Mouse (Mus musculus): ENCODE results near the gene Elk4.

DNA sequence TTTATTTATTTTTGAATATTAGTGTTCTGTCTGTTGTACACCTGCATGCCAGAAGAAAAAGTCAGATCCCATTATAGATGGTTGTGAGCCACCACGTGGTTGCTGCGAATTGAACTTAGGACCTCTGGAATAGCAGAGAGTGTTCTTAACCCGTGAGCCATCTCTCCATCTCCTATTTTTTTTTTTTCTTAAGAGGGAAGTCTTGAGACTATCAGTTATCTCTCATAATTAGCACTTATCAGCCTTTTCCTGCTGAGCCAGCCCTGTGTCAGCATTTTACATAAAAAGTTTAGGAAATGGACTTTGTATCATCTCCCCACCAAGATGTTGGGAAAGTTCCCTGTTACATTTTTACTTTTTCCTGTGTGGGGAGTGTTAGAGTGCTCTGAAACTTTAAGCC is 14.7 kb downstream of the Elk4 start:
- no peak for TF ChIP-seq ZKSCAN1 (IDR thresholded peaks at IDR 0.05; ENCODE audit: borderline replicate concordance, low read depth, low read length)
- TF ChIP-seq SMC3 (IDR thresholded peaks at IDR 0.05; ENCODE audit: low read depth, low read length), result no peak
- no peak for TF ChIP-seq JUND (conservative IDR thresholded peaks at IDR 0.05; ENCODE audit: low read depth, low read length)
- TF ChIP-seq CTCF (conservative IDR thresholded peaks at IDR 0.05 in 1 of 2, IDR thresholded peaks at IDR 0.05 in 1 of 2; ENCODE audit: low read depth in 2 of 2, low read length in 2 of 2), result no peak
- TF ChIP-seq POLR2A (IDR thresholded peaks at IDR 0.05; ENCODE audit: low read depth, low read length), result no peak
- TF ChIP-seq MYC (IDR thresholded peaks at IDR 0.05; ENCODE audit: low read depth, low read length), result no peak
- TF ChIP-seq TCF12 (IDR thresholded peaks at IDR 0.05; ENCODE audit: low read depth, low read length), result no peak
- TF ChIP-seq USF1 (IDR thresholded peaks at IDR 0.05; ENCODE audit: low read depth, low read length), result no peak
- no peak for TF ChIP-seq POLR2AphosphoS2 (IDR thresholded peaks at IDR 0.05; ENCODE audit: low read depth, low read length)
